Mouse (Mus musculus) MEL (cell line): Measurements from ENCODE around the gene Hamp2.

Experiments used
- CHD2 ChIP-seq: IDR thresholded peaks from 2 replicates; pipeline ENCODE4 v1.6.1; 2011; ENCODE audit warnings: low read length, improper control_type of control experiment
- CTCF ChIP-seq, 3 experiments: IDR thresholded peaks in 2 of 3; conservative IDR thresholded peaks in 1 of 3; 2 replicates each; pipeline ENCODE4 v1.5.1; 2011 to 2012; ENCODE audit warnings: low read length in 3 of 3, low read depth in 2 of 3, mild to moderate bottlenecking in 2 of 3, improper control_type of control experiment in 1 of 3, inconsistent platforms in 1 of 3, mixed read lengths in 1 of 3, moderate library complexity in 1 of 3; ENCODE audit not compliant: control insufficient read depth in 1 of 3, insufficient read depth in 1 of 3, poor library complexity in 1 of 3, severe bottlenecking in 1 of 3
- EP300 ChIP-seq, 2 experiments: IDR thresholded peaks; 2 replicates each; pipeline ENCODE4 v1.6.1; 2011; ENCODE audit warnings: improper control_type of control experiment in 2 of 2, low read length in 2 of 2, low read depth in 1 of 2, mild to moderate bottlenecking in 1 of 2
- ETS1 ChIP-seq: IDR thresholded peaks from 2 replicates; pipeline ENCODE4 v1.6.1; 2012; ENCODE audit warnings: low read depth, mild to moderate bottlenecking, inconsistent platforms, low read length, improper control_type of control experiment, moderate library complexity
- JUND ChIP-seq: IDR thresholded peaks from 2 replicates; pipeline ENCODE4 v1.6.1; 2011; ENCODE audit warnings: low read depth, mild to moderate bottlenecking, improper control_type of control experiment, low read length
- MAFK ChIP-seq: IDR thresholded peaks from 2 replicates; pipeline ENCODE4 v1.6.1; 2011; ENCODE audit warnings: low read depth, mild to moderate bottlenecking, low read length, improper control_type of control experiment, borderline replicate concordance
- MAZ ChIP-seq: IDR thresholded peaks from 2 replicates; pipeline ENCODE4 v1.6.1; 2012; ENCODE audit warnings: low read depth, mild to moderate bottlenecking, inconsistent platforms, low read length, improper control_type of control experiment
- NELFE ChIP-seq: IDR thresholded peaks from 2 replicates; pipeline ENCODE4 v1.6.1; 2011; ENCODE audit warnings: low read depth, low read length, improper control_type of control experiment
- POLR2A ChIP-seq, 2 experiments: IDR thresholded peaks; 2 replicates each; pipeline ENCODE4 v1.6.1; 2011 to 2012; ENCODE audit warnings: low read length in 2 of 2, mild to moderate bottlenecking in 2 of 2, control low read depth in 1 of 2, improper control_type of control experiment in 1 of 2, low read depth in 1 of 2, moderate library complexity in 1 of 2; ENCODE audit not compliant: control insufficient read depth in 1 of 2, insufficient read depth in 1 of 2, poor library complexity in 1 of 2
- USF1 ChIP-seq: IDR thresholded peaks from 2 replicates; pipeline ENCODE4 v1.6.1; 2014; ENCODE audit warnings: low read depth, mild to moderate bottlenecking, inconsistent platforms, low read length, improper control_type of control experiment, moderate library complexity
- ZMIZ1 ChIP-seq: IDR thresholded peaks from 2 replicates; pipeline ENCODE4 v1.6.1; 2012; ENCODE audit warnings: low read depth, mild to moderate bottlenecking, inconsistent platforms, low read length, improper control_type of control experiment, moderate library complexity

GRCm38 (mm10) chr7:30945876-30946275, 21.4 kb upstream of the Hamp2 start:
- TF ChIP-seq POLR2A (IDR thresholded peaks at IDR 0.05; ENCODE audit: control insufficient read depth in 1 of 2, insufficient read depth in 1 of 2, low read depth in 1 of 2, low read length in 2 of 2, poor library complexity in 1 of 2) (no peak), ZMIZ1 (no peak), JUND (no peak), CTCF (IDR thresholded peaks at IDR 0.05 in 2 of 3, conservative IDR thresholded peaks at IDR 0.05 in 1 of 3; ENCODE audit: control insufficient read depth in 1 of 3, insufficient read depth in 1 of 3, low read depth in 2 of 3, low read length in 3 of 3, poor library complexity in 1 of 3, severe bottlenecking in 1 of 3) (no peak), NELFE (no peak), MAZ (no peak), USF1 (no peak), CHD2 (no peak), EP300 (IDR thresholded peaks at IDR 0.05; ENCODE audit: low read depth in 1 of 2, low read length in 2 of 2) (no peak), MAFK (no peak), ETS1 (no peak)
